9 mouse cellular contexts compared by ENCODE assay signal in genomic region chr15:56077838-56078567, GRCm38 (mm10).
DNase-seq lines count a peak whose midpoint lies in the region; ATAC-seq lines count a peak whose summit lies in the region.
"Had no signal": no experiment of that assay in that cellular context is flagged by ENCODE, and none has a peak within 500 bp of the region (broad histone marks: within the 10 kb centered on the region; RNA-seq: fewer than 3 reads in every experiment).

No protein-coding gene starts in this region.

- H3K4me3 ChIP-seq in hindbrain, embryonic 16.5 days (ENCODE audit: low read length), result peak overlapping the region; percentile 16; the same call in 1 of the 2 replicates
- H3K4me3 ChIP-seq in midbrain, embryonic 15.5 days, result peak overlapping the region; percentile 21
- H3K4me3 ChIP-seq: megakaryocyte, embryonic 14.5 days had no signal

- no peaks in the 10 kb centered on the region for H3K36me3 ChIP-seq in hindbrain, embryonic 16.5 days (ENCODE audit: control insufficient read depth, insufficient read depth, low read length)
- H3K36me3 ChIP-seq in midbrain, embryonic 15.5 days (replicated peaks), result no peaks in the 10 kb centered on the region

- peaks cover 4% of the 10 kb centered on the region for H3K4me1 ChIP-seq in hindbrain, embryonic 16.5 days (ENCODE audit: control insufficient read depth, insufficient read depth, low read depth, low read length)
- peaks cover 12% of the 10 kb centered on the region; the same call in 1 of the 2 replicates for H3K4me1 ChIP-seq in midbrain, embryonic 15.5 days
- H3K4me1 ChIP-seq: megakaryocyte, embryonic 14.5 days had no signal

- peak; percentile 53 for DNase-seq in adrenal gland, postnatal 14 days
- no peak for DNase-seq in adrenal gland, postnatal 4 days (ENCODE audit: low spot score in 2 of 2)
- DNase-seq in embryo, embryonic 11.5 days (ENCODE audit: low read depth, low spot score), result peak; percentile 57
- DNase-seq in B cell, adult 2 months, result no peak
- no peak for DNase-seq in layer of hippocampus, adult 11-12 months (ENCODE audit: low spot score)

- H3K9ac ChIP-seq in hindbrain, embryonic 16.5 days (ENCODE audit: low read depth, low read length), result peak overlapping the region; percentile 42; the same call in 1 of the 2 replicates
- no peak overlapping the region for H3K9ac ChIP-seq in midbrain, embryonic 15.5 days

- peak; percentile 92 for ATAC-seq in hindbrain, embryonic 16.5 days
- peak; percentile 92 for ATAC-seq in midbrain, embryonic 15.5 days (replicated peaks)
- ATAC-seq in megakaryocyte-erythroid progenitor cell, adult 5-6 weeks (replicated peaks; ENCODE audit: low FRiP score, low TSS enrichment, poor library complexity, severe bottlenecking), result no peak

- 0 out of 2 replicates have a peak overlapping the region, but pooled peaks have one; percentile 34 for H3K27ac ChIP-seq in hindbrain, embryonic 16.5 days (ENCODE audit: low read depth, low read length)
- H3K27ac ChIP-seq in midbrain, embryonic 15.5 days, result peak overlapping the region; percentile 31; the same call in 1 of the 2 replicates

- no peaks in the 10 kb centered on the region for H3K27me3 ChIP-seq in hindbrain, embryonic 16.5 days (replicated peaks; ENCODE audit: control insufficient read depth, insufficient read depth, low read length)
- no peaks in the 10 kb centered on the region for H3K27me3 ChIP-seq in midbrain, embryonic 15.5 days (replicated peaks)
- H3K27me3 ChIP-seq: megakaryocyte, embryonic 14.5 days had no signal

- no peaks in the 10 kb centered on the region for H3K9me3 ChIP-seq in hindbrain, embryonic 16.5 days (ENCODE audit: control insufficient read depth, low read length)
- no peaks in the 10 kb centered on the region for H3K9me3 ChIP-seq in midbrain, embryonic 15.5 days
- H3K9me3 ChIP-seq: megakaryocyte, embryonic 14.5 days had no signal

- H3K4me2 ChIP-seq in hindbrain, embryonic 16.5 days (ENCODE audit: low read length), result peak overlapping the region; percentile 48
- peak overlapping the region; percentile 39 for H3K4me2 ChIP-seq in midbrain, embryonic 15.5 days

- 25% methylated on average over 11 of the region's 11 CpGs for WGBS in hindbrain, embryonic 16.5 days
- whole genome bisulfite sequencing in midbrain, embryonic 15.5 days, result 26% methylated on average over 11 of the region's 11 CpGs

Comparison
In these comparisons a context has a peak if more than half of its experiments do, and no peak if none do; other contexts are left out.
1. DNase-seq: peak in adrenal gland, postnatal 14 days (single experiment) and embryo, embryonic 11.5 days (single experiment); none in adrenal gland, postnatal 4 days (0 of 2), B cell, adult 2 months (0 of 2) and layer of hippocampus, adult 11-12 months (single experiment).